Mouse (Mus musculus) ES-CJ7 (cell line): ENCODE measurements around the gene Magi1.
A peak's percentile ranks its signal among the peaks of the same experiment; 100 is the strongest.

Experiments used
- DNase-seq: peaks from one replicate; pipeline ENCODE4 v3.0.0; 2011; ENCODE audit warnings: low read depth, low spot score

The Magi1 gene

GRCm38 (mm10) chr6:93983551-93983950, 300.2 kb downstream of the Magi1 start:
- DNase-seq: no peak

- no peak for DNase-seq
Measured at GRCm38 (mm10) chr6:93981211-93981610, 302.5 kb downstream of the Magi1 start.

GRCm38 (mm10) chr6:93979241-93979640, 304.5 kb downstream of the Magi1 start:
- peak; percentile 96 for DNase-seq

- no peak for DNase-seq
Measured at GRCm38 (mm10) chr6:93968721-93969120, 315.0 kb downstream of the Magi1 start.

GRCm38 (mm10) chr6:93962757-93963336, 320.9 kb downstream of the Magi1 start:
- DNase-seq: no peak

- DNase-seq: no peak
Measured at GRCm38 (mm10) chr6:93961782-93962181, 321.9 kb downstream of the Magi1 start.

GRCm38 (mm10) chr6:93957172-93957571, 326.5 kb downstream of the Magi1 start:
- DNase-seq: no peak

- no peak for DNase-seq
Measured at GRCm38 (mm10) chr6:93946612-93947011, 337.1 kb downstream of the Magi1 start.

GRCm38 (mm10) chr6:93936359-93936758, 347.4 kb downstream of the Magi1 start:
- DNase-seq: no peak

- DNase-seq: no peak
Measured at GRCm38 (mm10) chr6:93935793-93936192, 347.9 kb downstream of the Magi1 start.

- DNase-seq: no peak
Measured at GRCm38 (mm10) chr6:93934700-93935099, 349.0 kb downstream of the Magi1 start.

GRCm38 (mm10) chr6:93924568-93924967, 359.1 kb downstream of the Magi1 start:
- DNase-seq: no peak

GRCm38 (mm10) chr6:93923972-93924371, 359.7 kb downstream of the Magi1 start:
- no peak for DNase-seq

GRCm38 (mm10) chr6:93923351-93923750, 360.4 kb downstream of the Magi1 start:
- DNase-seq: peak; percentile 41

- DNase-seq: peak; percentile 22
Measured at GRCm38 (mm10) chr6:93922931-93923330, 360.8 kb downstream of the Magi1 start.

- peak; percentile 83 for DNase-seq
Measured at GRCm38 (mm10) chr6:93913226-93913861, 370.4 kb downstream of the Magi1 start.

GRCm38 (mm10) chr6:93912582-93913225, 371.0 kb downstream of the Magi1 start:
- peak; percentile 91 for DNase-seq

GRCm38 (mm10) chr6:93912003-93912581, 371.6 kb downstream of the Magi1 start:
- no peak for DNase-seq

- no peak for DNase-seq
Measured at GRCm38 (mm10) chr6:93911420-93911819, 372.3 kb downstream of the Magi1 start.

GRCm38 (mm10) chr6:93909976-93910375, 373.7 kb downstream of the Magi1 start:
- DNase-seq: no peak

GRCm38 (mm10) chr6:93904987-93905386, 378.7 kb downstream of the Magi1 start:
- DNase-seq: no peak

GRCm38 (mm10) chr6:93902239-93902638, 381.5 kb downstream of the Magi1 start:
- DNase-seq: no peak

- no peak for DNase-seq
Measured at GRCm38 (mm10) chr6:93901408-93901807, 382.3 kb downstream of the Magi1 start.
